Mouse (Mus musculus): ENCODE data around the gene Aox2. TPM values are rescaled to one million over a fixed set of nuclear protein-coding genes. Genes with fewer than 3 reads are reported as not detected.

The Aox2 gene
- polyA plus RNA-seq, 1 experiment: not detected

GRCm38 (mm10) chr1:58248518-58248917 lies 29.6 kb upstream of the Aox2 start:
- H3K4me1 ChIP-seq (ENCODE audit: control insufficient read depth, insufficient read depth, low read length): no peaks in the 10 kb centered on the region
- H3K4me3 ChIP-seq (ENCODE audit: insufficient read depth, low read length): no peak overlapping the region
- H3K27ac ChIP-seq (ENCODE audit: insufficient read depth, low read length): no peak overlapping the region
- TF ChIP-seq CTCF (IDR thresholded peaks at IDR 0.05; ENCODE audit: borderline replicate concordance, insufficient read depth, low read length): no peak
- no peak for TF ChIP-seq POLR2A (IDR thresholded peaks at IDR 0.05; ENCODE audit: low read depth, low read length)

- Histone ChIP-seq H3K27ac (ENCODE audit: insufficient read depth, low read length) (no peak overlapping the region), H3K4me3 (ENCODE audit: insufficient read depth, low read length) (no peak overlapping the region), H3K4me1 (ENCODE audit: control insufficient read depth, insufficient read depth, low read length) (no peaks in the 10 kb centered on the region)
- TF ChIP-seq CTCF (IDR thresholded peaks at IDR 0.05; ENCODE audit: borderline replicate concordance, insufficient read depth, low read length): no peak
- no peak for TF ChIP-seq POLR2A (IDR thresholded peaks at IDR 0.05; ENCODE audit: low read depth, low read length)
Observed at GRCm38 (mm10) chr1:58253466-58253865, 24.7 kb upstream of the Aox2 start.

DNA sequence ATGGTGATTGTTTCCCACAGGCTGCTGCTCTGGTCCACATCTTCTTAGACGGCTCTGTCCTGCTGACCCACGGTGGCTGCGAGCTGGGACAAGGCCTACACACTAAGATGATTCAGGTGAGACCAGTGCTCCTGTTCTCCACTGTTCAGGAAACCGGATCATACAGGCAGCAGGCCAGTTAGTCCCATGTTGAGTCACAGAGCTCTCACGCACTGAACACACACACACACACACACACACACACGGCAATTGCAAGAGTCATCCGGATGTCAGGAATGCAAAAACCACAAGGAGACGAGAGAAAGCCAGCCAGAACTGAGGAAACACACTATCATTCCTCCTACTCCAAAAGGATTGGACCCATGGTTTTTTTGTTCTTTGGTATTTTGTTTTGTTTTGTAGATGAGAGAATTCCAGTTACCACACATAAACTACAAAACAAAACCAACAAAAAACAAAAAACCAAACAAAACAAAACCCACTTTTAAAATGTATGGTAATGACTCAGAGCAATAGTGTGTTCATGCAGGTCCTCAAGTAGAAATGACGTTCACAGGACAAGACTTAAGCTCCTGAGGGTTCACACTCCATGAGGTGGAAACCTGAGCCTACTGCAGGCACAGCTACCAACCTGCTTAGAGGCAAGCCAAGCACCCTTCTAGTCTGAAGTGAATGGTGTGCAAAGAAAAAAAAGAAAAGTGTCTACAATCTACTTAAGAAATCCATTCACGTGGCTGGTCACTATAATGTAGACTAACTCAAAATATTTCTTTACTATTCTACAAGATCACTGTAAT lies 20.7 kb upstream of the Aox2 start:
- TF ChIP-seq CTCF (IDR thresholded peaks at IDR 0.05; ENCODE audit: borderline replicate concordance, insufficient read depth, low read length) (no peak), POLR2A (IDR thresholded peaks at IDR 0.05; ENCODE audit: low read depth, low read length) (no peak)
- Histone ChIP-seq H3K4me1 (ENCODE audit: control insufficient read depth, insufficient read depth, low read length) (no peaks in the 10 kb centered on the region), H3K27ac (ENCODE audit: insufficient read depth, low read length) (no peak overlapping the region), H3K4me3 (ENCODE audit: insufficient read depth, low read length) (no peak overlapping the region)

DNA sequence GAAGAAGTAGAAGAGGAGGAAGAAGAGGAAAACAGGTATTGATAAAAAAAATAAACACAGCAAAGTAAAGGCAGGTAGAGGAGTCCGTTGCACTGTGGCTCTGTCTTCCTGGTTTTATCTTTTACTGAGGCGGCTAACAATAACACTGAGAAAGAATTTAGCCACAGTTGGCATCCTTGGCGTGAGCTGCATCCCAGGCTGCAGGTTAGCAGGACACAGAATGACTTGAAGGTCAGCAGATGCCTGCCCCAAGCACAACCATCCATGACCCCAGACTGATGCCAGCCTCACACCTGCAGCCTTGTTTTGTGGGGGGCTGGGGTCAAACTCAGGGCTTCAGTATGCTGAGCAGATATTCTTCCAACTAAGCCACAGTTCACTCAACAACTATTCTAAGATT lies 17.8 kb upstream of the Aox2 start:
- TF ChIP-seq CTCF (IDR thresholded peaks at IDR 0.05; ENCODE audit: borderline replicate concordance, insufficient read depth, low read length): no peak
- H3K4me1 ChIP-seq (ENCODE audit: control insufficient read depth, insufficient read depth, low read length): no peaks in the 10 kb centered on the region
- H3K4me3 ChIP-seq (ENCODE audit: insufficient read depth, low read length): no peak overlapping the region
- H3K27ac ChIP-seq (ENCODE audit: insufficient read depth, low read length): no peak overlapping the region

DNA sequence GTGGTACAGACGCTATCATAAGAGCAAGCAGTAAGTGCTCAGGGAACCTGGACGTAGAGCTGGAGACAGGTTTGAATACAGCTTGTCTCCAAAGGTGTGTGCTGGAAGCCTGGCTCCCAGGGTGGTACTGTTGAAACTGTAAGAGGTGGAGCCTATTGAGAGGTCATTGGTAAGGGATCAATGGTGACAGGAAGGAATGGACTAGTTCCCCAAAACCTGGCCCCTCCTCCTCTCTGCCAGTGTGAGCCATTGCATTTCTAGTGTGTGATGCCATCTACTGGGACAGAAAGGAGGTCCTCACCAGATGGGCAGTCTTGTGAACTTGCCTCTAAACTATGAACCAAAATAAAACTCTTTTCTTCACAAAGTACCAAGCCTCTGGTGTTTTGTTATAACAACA lies 9.9 kb upstream of the Aox2 start:
- no peaks in the 10 kb centered on the region for H3K4me1 ChIP-seq (ENCODE audit: control insufficient read depth, insufficient read depth, low read length)
- TF ChIP-seq POLR2A (IDR thresholded peaks at IDR 0.05; ENCODE audit: low read depth, low read length): no peak
- no peak for TF ChIP-seq CTCF (IDR thresholded peaks at IDR 0.05; ENCODE audit: borderline replicate concordance, insufficient read depth, low read length)
- no peak overlapping the region for H3K27ac ChIP-seq (ENCODE audit: insufficient read depth, low read length)
- no peak overlapping the region for H3K4me3 ChIP-seq (ENCODE audit: insufficient read depth, low read length)

DNA sequence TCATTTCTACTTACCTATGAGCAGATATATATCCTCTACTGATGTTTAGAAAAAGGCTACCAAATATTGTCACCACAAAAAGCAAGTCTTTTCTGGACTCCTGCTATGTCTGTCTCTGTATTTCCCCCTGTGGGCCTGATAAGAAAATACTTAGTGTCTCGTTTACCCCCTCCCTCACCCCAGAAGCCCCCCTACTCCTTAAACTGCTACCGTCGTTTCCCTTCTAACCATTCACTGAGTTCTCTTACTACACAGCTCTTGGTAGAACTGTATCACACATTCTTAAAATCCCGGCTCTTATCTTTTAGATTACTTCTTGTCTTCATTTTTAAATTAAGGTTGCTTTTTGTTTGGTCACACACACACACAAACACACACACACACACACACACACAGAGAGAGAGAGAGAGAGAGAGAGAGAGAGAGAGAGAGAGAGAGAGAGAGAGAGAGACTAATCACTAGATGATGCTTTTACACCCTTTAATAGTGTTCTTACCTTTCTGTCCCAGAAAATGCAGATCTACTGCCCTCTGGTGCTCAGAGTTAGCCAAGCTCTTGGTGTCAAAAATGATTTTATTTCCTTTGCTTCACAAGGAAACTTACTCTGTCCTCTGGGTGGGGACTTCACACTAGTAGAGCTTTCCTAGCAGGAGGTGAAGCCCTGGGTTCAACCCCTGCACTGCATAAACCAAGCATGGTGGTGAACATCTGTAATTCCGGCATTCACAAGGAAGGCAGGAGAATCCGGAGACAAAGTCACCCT lies 7.1 kb upstream of the Aox2 start:
- Histone ChIP-seq H3K4me1 (ENCODE audit: control insufficient read depth, insufficient read depth, low read length) (no peaks in the 10 kb centered on the region), H3K27ac (ENCODE audit: insufficient read depth, low read length) (no peak overlapping the region), H3K4me3 (ENCODE audit: insufficient read depth, low read length) (no peak overlapping the region)
- no peak for TF ChIP-seq CTCF (IDR thresholded peaks at IDR 0.05; ENCODE audit: borderline replicate concordance, insufficient read depth, low read length)
- no peak for TF ChIP-seq POLR2A (IDR thresholded peaks at IDR 0.05; ENCODE audit: low read depth, low read length)

GRCm38 (mm10) chr1:58275879-58276278 lies 2.2 kb upstream of the Aox2 start:
- TF ChIP-seq POLR2A (IDR thresholded peaks at IDR 0.05; ENCODE audit: low read depth, low read length): no peak
- no peak for TF ChIP-seq CTCF (IDR thresholded peaks at IDR 0.05; ENCODE audit: borderline replicate concordance, insufficient read depth, low read length)
- Histone ChIP-seq H3K4me3 (ENCODE audit: insufficient read depth, low read length) (no peak overlapping the region), H3K27ac (ENCODE audit: insufficient read depth, low read length) (no peak overlapping the region), H3K4me1 (ENCODE audit: control insufficient read depth, insufficient read depth, low read length) (no peaks in the 10 kb centered on the region)

DNA sequence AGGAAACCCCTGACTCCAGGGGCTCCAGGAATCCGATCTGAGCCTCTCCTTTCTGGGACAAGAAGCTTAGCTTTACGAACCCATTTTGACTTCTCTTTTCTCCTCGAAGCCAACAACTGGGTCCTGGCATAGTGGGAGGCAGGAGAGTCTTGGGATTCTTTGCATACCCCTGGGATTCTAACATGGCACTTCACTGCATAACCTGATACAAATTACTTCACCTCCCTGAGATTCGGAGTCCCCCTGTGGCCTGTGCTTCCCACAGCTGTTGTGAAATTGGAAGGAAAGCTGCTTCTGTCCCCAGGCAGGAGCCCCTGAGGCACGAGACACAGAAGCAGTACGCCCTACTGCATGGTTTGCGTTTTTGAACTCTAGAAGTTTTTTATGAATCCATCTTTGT lies 387 bp downstream of the Aox2 start:
- Histone ChIP-seq H3K4me1 (ENCODE audit: control insufficient read depth, insufficient read depth, low read length) (no peaks in the 10 kb centered on the region), H3K27ac (ENCODE audit: insufficient read depth, low read length) (no peak overlapping the region), H3K4me3 (ENCODE audit: insufficient read depth, low read length) (no peak overlapping the region)
- no peak for TF ChIP-seq POLR2A (IDR thresholded peaks at IDR 0.05; ENCODE audit: low read depth, low read length)
- TF ChIP-seq CTCF (IDR thresholded peaks at IDR 0.05; ENCODE audit: borderline replicate concordance, insufficient read depth, low read length): no peak

DNA sequence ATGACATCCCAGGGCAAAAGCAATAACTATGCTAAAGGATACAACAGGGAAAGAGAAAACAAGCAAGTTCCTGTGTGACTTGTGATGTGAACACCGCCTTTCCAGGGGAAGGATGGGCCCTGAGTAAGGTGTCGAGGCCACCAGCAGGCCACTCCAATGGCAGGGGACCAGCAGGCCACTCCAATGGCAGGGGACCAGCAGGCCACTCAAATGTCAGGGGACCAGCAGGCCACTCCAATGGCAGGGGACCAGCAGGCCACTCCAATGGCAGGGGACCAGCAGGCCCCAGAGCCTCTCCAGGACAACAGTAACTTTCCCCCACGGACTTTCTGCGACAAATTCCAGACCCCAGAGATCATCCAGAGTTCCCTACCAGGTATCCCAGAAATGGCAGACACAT lies 2.3 kb downstream of the Aox2 start:
- Histone ChIP-seq H3K27ac (ENCODE audit: insufficient read depth, low read length) (no peak overlapping the region), H3K4me1 (ENCODE audit: control insufficient read depth, insufficient read depth, low read length) (no peaks in the 10 kb centered on the region), H3K4me3 (ENCODE audit: insufficient read depth, low read length) (no peak overlapping the region)
- TF ChIP-seq CTCF (IDR thresholded peaks at IDR 0.05; ENCODE audit: borderline replicate concordance, insufficient read depth, low read length) (no peak), POLR2A (IDR thresholded peaks at IDR 0.05; ENCODE audit: low read depth, low read length) (no peak)

DNA sequence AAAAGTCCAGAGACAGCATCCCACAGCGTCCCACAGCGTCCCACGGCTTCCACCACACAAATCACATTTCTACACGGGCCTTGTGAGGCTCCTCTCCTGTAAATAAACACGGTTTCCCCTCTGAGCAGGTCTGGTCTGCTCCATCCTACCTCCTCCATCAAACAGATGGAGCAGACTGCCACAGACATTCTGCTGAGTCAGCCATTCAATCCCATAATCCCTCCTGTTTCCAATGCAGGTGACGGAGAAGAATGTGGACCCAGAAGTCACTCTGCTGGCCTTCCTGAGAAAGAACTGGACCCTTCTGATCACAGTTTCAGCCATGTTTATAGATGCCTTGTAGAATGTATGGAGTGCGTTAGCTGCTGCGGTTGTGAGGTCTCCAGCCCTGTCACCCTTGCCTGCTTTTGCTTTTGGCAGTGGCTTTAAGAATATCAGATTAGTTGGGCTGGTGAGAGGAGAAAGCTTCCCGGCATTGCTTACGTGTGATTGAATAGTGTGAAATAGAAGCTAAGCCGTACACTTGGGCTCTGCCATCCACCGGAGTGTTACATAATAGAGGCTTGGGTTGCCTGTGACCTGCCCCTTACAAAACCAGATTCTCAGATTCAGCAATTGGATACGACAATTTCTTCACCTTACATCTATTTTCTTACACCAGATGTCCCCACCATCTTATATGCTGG lies 3.0 kb downstream of the Aox2 start:
- TF ChIP-seq POLR2A (IDR thresholded peaks at IDR 0.05; ENCODE audit: low read depth, low read length) (no peak), CTCF (IDR thresholded peaks at IDR 0.05; ENCODE audit: borderline replicate concordance, insufficient read depth, low read length) (no peak)
- H3K4me3 ChIP-seq (ENCODE audit: insufficient read depth, low read length): no peak overlapping the region
- no peak overlapping the region for H3K27ac ChIP-seq (ENCODE audit: insufficient read depth, low read length)
- no peaks in the 10 kb centered on the region for H3K4me1 ChIP-seq (ENCODE audit: control insufficient read depth, insufficient read depth, low read length)
